In the genomic region with DNA sequence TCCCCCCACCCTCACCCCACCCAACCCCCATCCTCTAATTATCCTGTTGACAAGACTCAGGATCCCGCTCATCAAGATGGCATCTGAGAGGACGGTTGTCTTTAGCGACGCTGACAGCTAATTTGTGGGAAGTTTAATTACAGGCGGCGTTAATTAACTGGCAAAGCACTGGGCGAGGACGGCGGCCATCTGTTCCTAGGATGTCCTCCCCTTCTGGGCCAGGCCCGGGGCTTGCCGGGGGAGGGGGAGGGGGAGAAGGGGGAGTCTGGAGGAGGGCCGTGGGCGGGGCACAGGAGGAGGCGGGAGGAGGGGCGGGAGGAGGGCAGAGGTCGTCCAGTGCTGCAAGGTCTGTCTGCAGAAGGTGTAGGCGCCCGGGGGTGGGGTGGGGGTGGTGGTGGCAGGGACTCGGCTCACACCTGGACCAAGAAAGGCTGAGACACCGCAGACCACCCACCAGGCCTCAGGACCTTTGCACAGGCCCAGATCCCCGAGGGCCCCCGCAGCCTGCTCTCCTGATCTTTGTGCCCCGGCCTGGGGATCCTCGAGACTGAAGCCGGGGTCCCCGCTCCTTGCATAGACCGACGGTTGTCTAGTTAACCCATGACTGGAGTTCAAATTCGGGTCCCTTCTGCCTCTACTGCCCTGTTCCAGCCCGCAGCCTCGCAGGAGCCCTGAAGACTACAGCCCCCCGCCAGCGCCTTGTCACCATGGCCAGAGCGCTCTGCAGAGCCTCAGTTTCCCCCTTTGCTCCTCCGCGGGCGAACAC, we compare ENCODE assay signal across 8 mouse cellular contexts. TPM values are rescaled to one million over a fixed set of nuclear protein-coding genes. Genes with fewer than 3 reads are reported as not detected.
DNase-seq lines count a peak whose midpoint lies in the region; ATAC-seq lines count a peak whose summit lies in the region.

No protein-coding gene starts in this region.

- peak overlapping the region; percentile 9; the same call in 1 of the 2 replicates for H3K4me2 ChIP-seq in heart, embryonic 13.5 days
- peak overlapping the region; percentile 20; the same call in 1 of the 2 replicates for H3K4me2 ChIP-seq in forebrain, embryonic 11.5 days (ENCODE audit: low read depth, low read length, severe bottlenecking)
- peak overlapping the region; percentile 12 for H3K4me2 ChIP-seq in limb, embryonic 11.5 days (ENCODE audit: low read depth, severe bottlenecking)

- WGBS in heart, embryonic 13.5 days = 6% methylated on average over 32 of the region's 37 CpGs
- WGBS in forebrain, embryonic 11.5 days = 5% methylated on average over 32 of the region's 37 CpGs
- 3% methylated on average over 36 of the region's 37 CpGs for WGBS in limb, embryonic 11.5 days

- no peak for DNase-seq in heart, adult 8-10 months (ENCODE audit: low spot score)
- DNase-seq in R1 (ENCODE audit: low read depth, low spot score) = peak; percentile 65
- DNase-seq in forebrain, embryonic 11.5 days (ENCODE audit: low spot score) = peak; percentile 94
- peak; percentile 68 for DNase-seq in limb, embryonic 11.5 days (ENCODE audit: low spot score)
- DNase-seq in retina, postnatal 1 day = peak; percentile 99
- DNase-seq in T-cell, adult 2 months (ENCODE audit: low spot score) = no peak
- DNase-seq in left cerebral cortex, postnatal 36 days (ENCODE audit: low spot score in 2 of 2) = no peak

- 0 out of 2 replicates have a peak overlapping the region, but pooled peaks have one; percentile 11 for H3K9ac ChIP-seq in heart, embryonic 13.5 days
- 0 out of 2 replicates have a peak overlapping the region, but pooled peaks have one; percentile 17 for H3K9ac ChIP-seq in forebrain, embryonic 11.5 days (ENCODE audit: low read length)
- H3K9ac ChIP-seq in limb, embryonic 11.5 days (ENCODE audit: low read length) = no peak overlapping the region

- peaks cover 21% of the 10 kb centered on the region for H3K4me1 ChIP-seq in heart, embryonic 13.5 days
- peaks cover 16% of the 10 kb centered on the region for H3K4me1 ChIP-seq in forebrain, embryonic 11.5 days (replicated peaks; ENCODE audit: control insufficient read depth, insufficient read depth, low read length)
- peaks cover 11% of the 10 kb centered on the region; the same call in 1 of the 2 replicates for H3K4me1 ChIP-seq in limb, embryonic 11.5 days (ENCODE audit: control insufficient read depth, insufficient read depth, low read length)

- no peak for ATAC-seq in heart, embryonic 13.5 days (ENCODE audit: extremely low read depth, insufficient number of reproducible peaks, low FRiP score, low TSS enrichment)
- peak; percentile 69 for ATAC-seq in forebrain, embryonic 11.5 days (replicated peaks; ENCODE audit: low FRiP score)
- ATAC-seq in limb, embryonic 11.5 days (ENCODE audit: insufficient number of reproducible peaks, low FRiP score, low TSS enrichment, low read depth) = no peak

- 0 out of 2 replicates have a peak, but pooled peaks cover 3% of the 10 kb centered on the region for H3K9me3 ChIP-seq in heart, embryonic 13.5 days
- no peaks in the 10 kb centered on the region for H3K9me3 ChIP-seq in forebrain, embryonic 11.5 days (ENCODE audit: control insufficient read depth, low read length)
- peaks cover 6% of the 10 kb centered on the region; the same call in 1 of the 2 replicates for H3K9me3 ChIP-seq in limb, embryonic 11.5 days (ENCODE audit: control insufficient read depth, low read length)

- peak overlapping the region; percentile 2; the same call in 1 of the 2 replicates for H3K4me3 ChIP-seq in heart, embryonic 13.5 days
- no peak overlapping the region for H3K4me3 ChIP-seq in forebrain, embryonic 11.5 days (ENCODE audit: low read depth, low read length)
- H3K4me3 ChIP-seq in limb, embryonic 11.5 days (ENCODE audit: low read depth, low read length) = no peak overlapping the region

- H3K27ac ChIP-seq in heart, embryonic 13.5 days (replicated peaks) = no peak overlapping the region
- peak overlapping the region; percentile 74; the same call in 1 of the 2 replicates for H3K27ac ChIP-seq in forebrain, embryonic 11.5 days (ENCODE audit: low read depth, low read length)
- no peak overlapping the region for H3K27ac ChIP-seq in limb, embryonic 11.5 days (replicated peaks; ENCODE audit: low read depth, low read length)

- intact Hi-C loops in left cerebral cortex, postnatal 36 days (cut with DNase I) = loop anchor here (5.0 kb wide), 1 partner anchor 32 kb away; no protein-coding TSS in a partner anchor

- peaks cover 67% of the 10 kb centered on the region for H3K27me3 ChIP-seq in heart, embryonic 13.5 days (replicated peaks)
- H3K27me3 ChIP-seq in forebrain, embryonic 11.5 days (ENCODE audit: control insufficient read depth, insufficient read depth, low read length) = peaks cover 32% of the 10 kb centered on the region
- H3K27me3 ChIP-seq in limb, embryonic 11.5 days (ENCODE audit: control insufficient read depth, insufficient read depth, low read length) = peaks cover 48% of the 10 kb centered on the region

- H3K36me3 ChIP-seq in heart, embryonic 13.5 days = no peaks in the 10 kb centered on the region
- H3K36me3 ChIP-seq in forebrain, embryonic 11.5 days (ENCODE audit: control insufficient read depth, insufficient read depth, low read length) = no peaks in the 10 kb centered on the region
- no peaks in the 10 kb centered on the region for H3K36me3 ChIP-seq in limb, embryonic 11.5 days (ENCODE audit: control insufficient read depth, insufficient read depth, low read length)

RNA-seq across cellular contexts. Expression of a gene that starts 2.3 kb away (rescaled TPM):
- polyA plus RNA-seq in heart, embryonic 13.5 days (2015; fragmentation: Nextera tagmentation; extraction: Ambion mirVana) = not detected in 2 replicates
- not detected for total RNA-seq in heart, adult 8-10 months (2022)
- not detected in 2 replicates for polyA plus RNA-seq in forebrain, embryonic 11.5 days (2014; fragmentation: Nextera tagmentation; extraction: Ambion mirVana)
- polyA plus RNA-seq in limb, embryonic 11.5 days (2014; fragmentation: Nextera tagmentation; extraction: Ambion mirVana) = not detected in 2 replicates
- not detected for total RNA-seq in left cerebral cortex, postnatal 36 days (2021)

RNA-seq across cellular contexts. Expression of a gene that starts 33.6 kb away (rescaled TPM):
- 45.4 and 50.1 TPM in 2 replicates for polyA plus RNA-seq in heart, embryonic 13.5 days (2015; fragmentation: Nextera tagmentation; extraction: Ambion mirVana)
- 10 to 100 TPM; 54.3 to 66.4 (median 60.0) TPM for total RNA-seq in heart, adult 8-10 months (2022)
- 210 and 218 TPM in 2 replicates for polyA plus RNA-seq in forebrain, embryonic 11.5 days (2014; fragmentation: Nextera tagmentation; extraction: Ambion mirVana)
- 82.5 and 86.2 TPM in 2 replicates for polyA plus RNA-seq in limb, embryonic 11.5 days (2014; fragmentation: Nextera tagmentation; extraction: Ambion mirVana)
- total RNA-seq in left cerebral cortex, postnatal 36 days (2021) = 100 to 1,000 TPM; 576 to 675 TPM

RNA-seq across cellular contexts. Expression of a gene that starts 44.3 kb away (rescaled TPM):
- polyA plus RNA-seq in heart, embryonic 13.5 days (2015; fragmentation: Nextera tagmentation; extraction: Ambion mirVana) = 0.19 and 0.37 TPM in 2 replicates
- under 1 TPM in 3 of 4 experiments, not detected in 1; 0.20 to 0.28 (median 0.22) TPM for total RNA-seq in heart, adult 8-10 months (2022)
- polyA plus RNA-seq in forebrain, embryonic 11.5 days (2014; fragmentation: Nextera tagmentation; extraction: Ambion mirVana) = 1.1 and 1.3 TPM in 2 replicates
- polyA plus RNA-seq in limb, embryonic 11.5 days (2014; fragmentation: Nextera tagmentation; extraction: Ambion mirVana) = 0.73 and 0.84 TPM in 2 replicates
- total RNA-seq in left cerebral cortex, postnatal 36 days (2021) = 1 to 10 TPM; 1.3 to 3.5 TPM

Comparison
In these comparisons a context has a peak if more than half of its experiments do, and no peak if none do; other contexts are left out.
1. DNase-seq: peak in R1 (single experiment), forebrain, embryonic 11.5 days (single experiment), limb, embryonic 11.5 days (single experiment) and retina, postnatal 1 day (single experiment); none in heart, adult 8-10 months (single experiment), T-cell, adult 2 months (single experiment) and left cerebral cortex, postnatal 36 days (0 of 2).
2. Peak in every context shown above with its lines, with median percentiles within 50 percentile points of each other: H3K4me2 ChIP-seq.